Mouse (Mus musculus) spleen, embryonic (tissue): ENCODE data around the gene Tbccd1.

ENCODE experiments used
- CTCF ChIA-PET: fragments of 350-600 bp; sonication (Branson Sonifier 250); formaldehyde crosslinking; loops from one replicate; lab custom pipeline; 2022; lab: Charles Lee

Tbccd1 gene

GRCm38 (mm10) chr16:22872397-22872796 is 14.9 kb upstream of the Tbccd1 start:
- CTCF ChIA-PET, result no interaction called here

GRCm38 (mm10) chr16:22856773-22857172 is 696 bp downstream of the Tbccd1 start:
- CTCF ChIA-PET, result interaction anchor here (0.7 kb wide), 1 partner anchor 425 kb away, joined by 3 read pairs; no protein-coding TSS in a partner anchor

DNA sequence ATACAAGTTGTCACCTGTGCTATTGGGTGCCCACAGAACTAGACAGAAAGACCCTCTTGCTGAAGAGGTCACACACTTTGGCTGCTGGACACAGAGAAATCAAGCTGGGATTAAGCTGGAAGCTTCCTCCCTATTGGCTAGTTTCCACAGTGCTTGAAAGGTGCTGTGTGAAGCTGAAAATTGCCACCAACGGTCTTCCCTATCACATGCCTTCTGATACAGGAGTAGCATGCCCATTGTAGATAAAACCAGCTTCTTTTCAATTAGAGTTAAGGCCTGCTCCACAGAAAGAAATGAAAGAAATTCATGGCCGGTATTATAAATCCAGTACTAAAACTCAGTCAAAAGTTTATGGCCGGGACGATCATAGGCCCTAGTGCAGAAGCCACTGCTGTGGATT is 4.8 kb downstream of the Tbccd1 start:
- CTCF ChIA-PET, result no interaction called here

GRCm38 (mm10) chr16:22848331-22848730 is 9.1 kb downstream of the Tbccd1 start:
- CTCF ChIA-PET, result no interaction called here

- CTCF ChIA-PET, result no interaction called here
Observed at GRCm38 (mm10) chr16:22847686-22848085, 9.8 kb downstream of the Tbccd1 start.

- CTCF ChIA-PET, result no interaction called here
Observed at GRCm38 (mm10) chr16:22845481-22845880, 12.0 kb downstream of the Tbccd1 start.

- CTCF ChIA-PET, result interaction anchor here (0.6 kb wide), 1 partner anchor 206 kb away, joined by 8 read pairs; no protein-coding TSS in a partner anchor
Observed at GRCm38 (mm10) chr16:22844834-22845233, 12.6 kb downstream of the Tbccd1 start.

DNA sequence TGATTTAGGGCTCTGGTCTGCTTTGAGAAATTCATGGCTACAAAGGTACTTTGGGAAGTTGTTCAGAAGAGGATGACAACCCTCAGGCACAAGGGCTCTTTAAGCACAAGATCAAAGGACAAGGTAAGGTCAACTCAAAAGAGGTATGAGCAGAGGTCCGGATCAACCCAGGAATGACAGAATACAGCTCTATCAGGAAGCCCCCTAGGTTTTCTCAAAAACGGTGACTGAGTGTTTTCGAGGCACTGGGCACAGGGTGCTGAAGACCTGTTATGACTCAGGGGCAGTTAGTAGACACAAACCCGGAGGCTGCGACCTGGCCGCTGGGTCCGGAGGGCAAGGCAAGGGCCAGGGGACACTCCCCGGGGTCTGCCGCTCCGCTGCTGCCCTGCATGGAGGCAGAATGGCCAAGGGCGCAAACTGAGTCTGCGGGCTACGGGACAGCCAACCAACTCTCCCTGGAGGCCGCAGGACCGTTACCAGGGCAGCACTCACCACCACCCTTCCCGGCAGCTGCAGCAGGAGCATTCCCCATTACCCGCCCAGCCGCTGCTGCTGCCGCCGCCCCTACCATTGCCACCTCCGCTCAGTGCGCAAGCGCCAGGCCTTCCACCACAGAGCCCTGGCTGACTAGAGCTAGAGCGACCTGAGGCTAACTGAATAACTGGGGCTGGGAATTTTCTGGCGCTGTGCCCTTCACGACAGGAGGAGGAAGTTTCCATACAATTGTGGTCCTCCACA is 13.2 kb downstream of the Tbccd1 start:
- CTCF ChIA-PET, result interaction anchor here (0.6 kb wide), 1 partner anchor 207 kb away, joined by 8 read pairs; no protein-coding TSS in a partner anchor

DNA sequence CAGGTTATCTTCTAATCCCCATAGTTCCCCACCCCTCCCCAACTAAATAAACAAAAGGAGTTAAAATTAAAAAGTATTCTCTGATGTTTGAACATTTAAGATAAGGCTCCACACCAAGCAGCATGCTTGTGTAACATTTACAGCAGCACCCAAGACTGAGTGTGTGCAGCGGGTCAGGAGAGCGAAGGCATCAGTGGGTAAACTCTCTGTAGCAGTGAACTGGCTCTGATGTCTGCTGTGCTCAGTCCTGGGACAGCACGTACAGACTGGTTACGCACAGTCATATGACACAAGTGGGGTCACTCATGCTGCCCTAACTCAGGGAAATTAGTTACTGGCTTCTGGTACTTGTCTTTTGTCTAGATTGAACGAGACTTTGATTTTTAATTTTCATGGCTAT is 14.6 kb downstream of the Tbccd1 start:
- CTCF ChIA-PET, result no interaction called here

DNA sequence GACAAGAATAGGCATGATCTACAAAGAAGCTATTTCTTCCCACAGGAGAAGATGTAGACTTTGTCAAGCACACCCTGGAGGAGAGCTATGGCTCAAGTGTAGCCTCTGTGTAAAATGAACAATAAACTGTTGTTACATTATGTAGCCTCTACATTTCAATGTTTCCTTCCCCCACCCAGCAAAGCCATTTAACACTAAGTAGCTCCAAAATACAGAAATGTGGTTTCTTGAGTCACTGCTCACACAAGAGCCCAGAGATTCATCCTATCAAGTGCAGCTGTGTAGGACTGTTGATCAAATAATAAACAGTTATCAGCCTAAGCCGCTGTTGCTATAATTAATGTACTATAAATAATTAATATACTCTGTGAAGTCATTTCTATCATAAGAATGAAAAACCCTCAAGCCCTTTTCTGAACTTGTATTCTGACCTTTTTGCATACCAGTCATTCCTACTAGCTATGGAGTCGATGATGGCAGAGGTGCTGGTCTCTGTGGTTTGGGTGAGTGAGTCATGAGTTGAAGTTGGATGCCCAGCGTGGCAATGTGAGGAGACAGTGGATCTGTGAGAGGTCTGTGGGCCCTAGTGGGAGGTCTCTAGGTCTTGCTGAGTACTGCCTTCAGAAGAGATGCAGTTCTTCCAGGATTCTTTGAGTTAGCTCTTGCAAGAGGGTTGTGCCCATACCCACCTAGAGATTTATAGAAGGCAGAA is 18.2 kb downstream of the Tbccd1 start:
- CTCF ChIA-PET, result no interaction called here

- CTCF ChIA-PET, result no interaction called here
Observed at GRCm38 (mm10) chr16:22832932-22833525, 24.4 kb downstream of the Tbccd1 start.

DNA sequence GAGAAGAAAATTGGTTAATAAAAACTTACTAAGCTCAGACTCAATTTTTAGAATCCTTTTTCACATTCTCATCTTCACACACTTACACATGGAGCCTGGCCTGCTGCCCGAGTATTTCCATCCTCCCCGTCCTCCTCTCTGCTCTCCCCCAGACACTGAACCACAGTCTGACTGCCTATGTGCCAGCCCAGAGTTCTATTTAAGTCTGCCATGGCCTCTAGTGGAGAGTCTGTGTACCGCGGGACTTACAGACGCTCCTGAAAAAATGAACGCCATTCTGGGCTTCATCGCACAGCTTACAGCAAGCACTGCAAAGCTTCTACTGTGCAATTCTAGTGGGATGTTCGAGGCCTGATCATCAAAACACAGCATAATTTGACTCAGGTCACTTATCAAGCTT is 36.7 kb downstream of the Tbccd1 start:
- CTCF ChIA-PET, result no interaction called here

DNA sequence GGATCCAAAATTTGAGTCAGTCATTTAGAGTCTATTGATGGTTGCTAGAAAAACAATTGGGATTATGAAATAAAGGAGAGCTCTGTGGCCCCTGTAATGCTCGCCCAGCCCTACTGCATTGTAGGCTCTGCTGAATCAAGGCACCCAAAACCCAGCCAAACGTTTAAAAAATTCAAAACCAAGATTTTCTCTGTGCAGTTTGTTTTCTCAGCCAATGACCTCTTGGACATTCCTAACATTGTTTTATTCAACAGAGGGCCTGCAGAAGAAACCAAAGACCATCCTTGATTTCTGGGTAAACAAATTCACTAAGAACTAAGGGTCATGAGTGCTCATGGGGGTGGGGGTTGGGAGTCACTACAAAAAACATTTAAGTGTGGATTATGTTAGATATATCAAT is 46.0 kb downstream of the Tbccd1 start, which contains the start of gene Crygs:
Gene Crygs (minus strand): TSS at position 101 of the 400 bp plus-strand sequence.
- CTCF ChIA-PET, result no interaction called here

DNA sequence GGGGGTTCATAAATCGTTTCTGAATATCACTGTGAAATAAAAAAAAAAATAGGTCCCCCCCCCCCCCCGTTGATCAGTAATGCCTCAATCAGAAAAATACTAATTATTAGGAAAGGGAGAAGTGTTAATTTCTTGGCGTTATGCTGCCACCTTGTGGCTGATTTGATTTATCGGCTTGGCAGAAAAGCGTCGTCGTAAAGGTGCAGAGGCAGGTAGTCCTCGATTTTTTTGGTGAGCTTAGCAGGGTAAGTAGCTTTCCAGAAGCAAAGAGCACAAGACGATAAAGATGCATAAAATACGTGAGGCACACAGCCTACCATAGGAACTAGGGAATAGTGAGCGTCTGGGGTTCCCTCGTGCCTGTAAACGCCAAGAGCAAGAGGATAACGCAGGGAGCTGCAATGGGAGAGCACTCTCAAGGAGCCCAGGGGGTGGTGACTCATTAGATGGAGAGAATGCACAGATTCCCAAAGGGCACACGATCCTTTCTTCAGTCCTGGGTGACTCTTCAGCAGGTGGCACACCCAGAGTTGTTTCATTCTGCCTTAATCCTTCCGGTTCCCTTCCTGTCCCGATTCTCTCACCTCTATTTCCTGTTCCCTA is 49.9 kb downstream of the Tbccd1 start:
- CTCF ChIA-PET, result interaction anchor here (0.6 to 1.4 kb wide), 5 partner anchors 11 to 364 kb away, joined by 3 to 26 read pairs (median 12); no protein-coding TSS in a partner anchor

DNA sequence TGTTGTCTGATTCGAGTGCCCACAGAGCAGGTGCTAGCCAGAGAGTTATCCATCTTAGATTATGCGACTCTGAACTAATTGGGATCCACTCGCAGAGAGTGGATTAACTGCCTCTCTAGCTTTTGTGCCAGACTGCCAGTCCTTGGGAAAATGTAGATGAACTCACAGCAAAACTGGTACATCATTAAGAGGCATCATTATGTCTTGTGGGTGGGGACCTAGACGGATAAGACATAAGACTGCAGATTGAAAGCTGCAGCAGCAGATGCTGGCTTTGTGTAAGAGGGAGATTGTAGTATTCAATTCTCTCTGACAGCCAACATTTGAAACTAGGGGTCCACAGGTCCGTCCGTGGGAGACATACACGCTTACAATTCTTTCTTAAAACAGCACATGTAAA is 54.7 kb downstream of the Tbccd1 start:
- CTCF ChIA-PET, result no interaction called here

DNA sequence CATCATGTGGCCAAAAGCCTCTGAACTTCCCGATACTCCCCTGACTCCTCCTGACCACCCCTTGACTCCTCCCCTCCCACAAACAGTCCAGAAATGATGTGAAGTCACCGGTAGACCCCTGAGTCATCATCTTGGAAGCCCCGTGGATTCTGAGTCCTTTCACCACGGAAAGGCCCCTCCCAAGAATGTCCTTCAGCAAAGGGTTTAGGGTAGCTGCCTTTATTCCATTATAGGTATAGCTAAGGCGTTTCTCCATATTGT is 56.7 kb downstream of the Tbccd1 start:
- CTCF ChIA-PET, result no interaction called here

DNA sequence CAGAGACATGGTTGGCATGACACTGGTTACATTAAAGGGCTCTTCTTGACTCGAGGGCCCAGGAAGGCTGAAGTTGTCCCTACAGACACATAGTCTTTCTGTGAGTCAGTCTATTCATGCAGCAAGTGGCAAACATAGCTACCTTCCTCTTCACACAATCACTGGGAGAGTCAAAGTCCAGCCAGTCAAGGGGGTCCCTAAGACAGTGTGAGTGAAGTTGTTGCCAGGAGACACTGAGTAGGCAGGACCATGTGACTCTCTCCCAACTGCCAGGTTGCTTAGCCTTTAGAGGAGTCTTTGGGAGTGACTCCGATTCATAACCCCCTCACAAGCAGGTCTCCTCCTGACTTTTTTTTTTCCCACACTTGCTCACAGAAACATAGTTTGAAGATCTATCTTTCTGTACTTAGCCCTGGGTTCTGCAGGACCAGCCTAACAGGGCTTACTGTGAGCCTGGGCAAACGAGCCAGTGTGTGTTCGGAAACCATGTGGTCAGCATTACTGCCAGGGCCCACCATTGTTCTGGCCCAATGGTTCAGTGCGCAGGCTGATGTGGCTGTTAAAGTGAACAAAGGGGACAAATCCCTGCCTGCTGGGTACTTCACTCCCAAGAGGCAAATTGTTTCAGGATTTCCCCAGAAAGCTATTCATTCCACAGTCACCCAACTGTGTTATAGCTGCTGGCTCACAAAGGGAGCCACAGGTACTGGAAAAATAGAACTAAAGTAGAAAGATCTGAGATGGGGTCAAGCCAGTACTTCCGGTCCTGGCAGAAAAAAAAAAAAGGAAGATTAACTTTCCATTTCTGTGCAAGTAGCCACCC is 57.2 kb downstream of the Tbccd1 start:
- CTCF ChIA-PET, result no interaction called here

DNA sequence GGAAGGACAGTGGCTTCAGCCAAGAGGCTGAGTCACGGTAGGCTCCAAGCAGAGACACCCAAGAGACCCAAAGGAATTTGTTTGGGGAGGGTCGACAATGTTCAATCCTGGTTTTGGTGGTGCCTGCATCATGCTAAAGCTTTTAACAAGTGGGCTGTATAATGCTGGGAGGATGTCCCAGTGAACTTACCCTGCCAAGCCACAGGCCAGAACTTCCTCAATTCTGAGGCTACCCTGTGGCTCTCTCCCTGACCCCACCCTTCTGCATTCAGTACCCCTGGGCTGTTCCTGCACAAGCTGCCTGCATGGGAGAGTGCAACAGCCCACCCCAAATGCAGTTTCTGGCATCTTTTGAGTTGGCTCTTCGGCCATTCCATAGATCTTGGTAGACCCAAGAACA is 58.9 kb downstream of the Tbccd1 start:
- CTCF ChIA-PET, result interaction anchor here (0.5 kb wide), 1 partner anchor 330 kb away, joined by 5 read pairs; no protein-coding TSS in a partner anchor

GRCm38 (mm10) chr16:22797521-22797920 is 59.9 kb downstream of the Tbccd1 start:
- CTCF ChIA-PET, result no interaction called here

DNA sequence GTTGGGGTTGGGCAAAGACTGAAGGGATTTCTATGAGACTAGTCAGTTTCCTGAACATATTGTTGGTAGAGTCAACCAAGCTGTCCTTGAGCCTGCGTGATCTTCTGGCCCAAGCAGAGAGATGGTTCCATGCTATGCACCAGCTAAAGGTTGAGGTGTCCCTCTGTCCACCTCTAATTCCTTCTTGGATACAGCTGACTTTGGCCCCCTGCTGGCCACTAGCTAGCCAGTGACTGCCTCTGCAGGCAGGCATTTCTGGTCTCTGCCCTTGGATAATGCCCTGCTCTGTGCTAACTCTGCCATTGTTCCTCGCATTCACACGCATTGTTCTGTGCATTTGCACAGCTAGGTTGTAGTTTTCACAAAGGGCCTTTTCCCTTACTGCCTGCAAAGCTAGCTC is 62.0 kb downstream of the Tbccd1 start:
- CTCF ChIA-PET, result no interaction called here

GRCm38 (mm10) chr16:22791235-22791634 is 66.2 kb downstream of the Tbccd1 start:
- CTCF ChIA-PET, result no interaction called here
